ENCODE assay signal across 18 mouse cellular contexts in genomic region chr8:126688450-126688849, GRCm38 (mm10).
DNase-seq lines count a peak whose midpoint lies in the region; ATAC-seq and TF ChIP-seq lines count a peak whose summit lies in the region.
"Had no signal": no experiment of that assay in that cellular context is flagged by ENCODE, and none has a peak within 500 bp of the region (broad histone marks: within the 10 kb centered on the region; RNA-seq: fewer than 3 reads in every experiment).

No protein-coding gene starts in this region.

- no peaks in the 10 kb centered on the region for H3K9me3 ChIP-seq in hindbrain, postnatal 0 days (ENCODE audit: low read length)
- H3K9me3 ChIP-seq in hindbrain, embryonic 12.5 days (replicated peaks): no peaks in the 10 kb centered on the region
- H3K9me3 ChIP-seq in liver, embryonic 11.5 days (ENCODE audit: control insufficient read depth, low read length): no peaks in the 10 kb centered on the region
- H3K9me3 ChIP-seq in CH12.LX (replicated peaks; ENCODE audit: low read length): no peaks in the 10 kb centered on the region
- H3K9me3 ChIP-seq: embryonic facial prominence, embryonic 12.5 days; hindbrain, embryonic 13.5 days; limb, embryonic 12.5 days; lung, embryonic 15.5 days had no signal

- no peak for DNase-seq in hindbrain, postnatal 0 days (ENCODE audit: low spot score)
- no peak for DNase-seq in liver, adult 2 months (ENCODE audit: extremely low read depth, low read depth, low spot score)
- no peak for DNase-seq in liver, embryonic 11.5 days (ENCODE audit: low spot score)
- DNase-seq in CH12.LX (ENCODE audit: extremely low read depth) (no peak), Patski (ENCODE audit: low read depth, low spot score) (no peak)
- no peak for DNase-seq in adrenal gland, adult 18-20 months (ENCODE audit: low spot score in 2 of 2)
- DNase-seq: cerebellum, adult 9-10 months; gastrocnemius, postnatal 10 days; heart, adult 18-20 months; kidney, adult 8-10 months; midbrain, embryonic 14.5 days; right cerebral cortex, adult 18-20 months had no signal

- no peak overlapping the region for H3K4me2 ChIP-seq in hindbrain, postnatal 0 days (ENCODE audit: low read depth, low read length)
- H3K4me2 ChIP-seq in hindbrain, embryonic 12.5 days (replicated peaks): no peak overlapping the region
- no peak overlapping the region for H3K4me2 ChIP-seq in liver, embryonic 11.5 days
- no peak overlapping the region for H3K4me2 ChIP-seq in CH12.LX (ENCODE audit: insufficient read depth, low read depth, poor library complexity, severe bottlenecking)
- H3K4me2 ChIP-seq: embryonic facial prominence, embryonic 12.5 days; hindbrain, embryonic 13.5 days; limb, embryonic 12.5 days; lung, embryonic 15.5 days had no signal

- H3K27ac ChIP-seq in hindbrain, postnatal 0 days: no peak overlapping the region
- no peak overlapping the region for H3K27ac ChIP-seq in hindbrain, embryonic 12.5 days
- H3K27ac ChIP-seq in liver, adult 2 months (replicated peaks; ENCODE audit: insufficient read depth, low read depth, low read length): no peak overlapping the region
- no peak overlapping the region for H3K27ac ChIP-seq in liver, embryonic 11.5 days (ENCODE audit: low read depth, low read length)
- no peak overlapping the region for H3K27ac ChIP-seq in CH12.LX (ENCODE audit: insufficient read depth, low read depth)
- H3K27ac ChIP-seq: embryonic facial prominence, embryonic 12.5 days; hindbrain, embryonic 13.5 days; limb, embryonic 12.5 days; lung, embryonic 15.5 days had no signal

- no peaks in the 10 kb centered on the region for H3K27me3 ChIP-seq in hindbrain, postnatal 0 days (ENCODE audit: insufficient read depth, low read length)
- no peaks in the 10 kb centered on the region for H3K27me3 ChIP-seq in hindbrain, embryonic 12.5 days
- H3K27me3 ChIP-seq in liver, adult 2 months (ENCODE audit: control insufficient read depth, insufficient read depth, low read length): no peaks in the 10 kb centered on the region
- no peaks in the 10 kb centered on the region for H3K27me3 ChIP-seq in liver, embryonic 11.5 days (replicated peaks; ENCODE audit: control insufficient read depth, insufficient read depth, low read length)
- H3K27me3 ChIP-seq in CH12.LX (replicated peaks) (no peaks in the 10 kb centered on the region), Patski (no peaks in the 10 kb centered on the region)
- H3K27me3 ChIP-seq: embryonic facial prominence, embryonic 12.5 days; hindbrain, embryonic 13.5 days; limb, embryonic 12.5 days; lung, embryonic 15.5 days had no signal

- no peak overlapping the region for H3K9ac ChIP-seq in hindbrain, postnatal 0 days (replicated peaks; ENCODE audit: low read length)
- H3K9ac ChIP-seq in hindbrain, embryonic 12.5 days: no peak overlapping the region
- no peak overlapping the region for H3K9ac ChIP-seq in liver, adult 2 months (ENCODE audit: low read depth, low read length)
- H3K9ac ChIP-seq in liver, embryonic 11.5 days (ENCODE audit: low read depth, low read length): no peak overlapping the region
- H3K9ac ChIP-seq in CH12.LX (ENCODE audit: insufficient read depth, low read depth): no peak overlapping the region
- H3K9ac ChIP-seq: embryonic facial prominence, embryonic 12.5 days; hindbrain, embryonic 13.5 days; limb, embryonic 12.5 days; lung, embryonic 15.5 days had no signal

- H3K4me1 ChIP-seq in hindbrain, postnatal 0 days (ENCODE audit: insufficient read depth, low read length): 0 out of 2 replicates have a peak, but pooled peaks cover 3% of the 10 kb centered on the region
- H3K4me1 ChIP-seq in hindbrain, embryonic 12.5 days: peaks cover 12% of the 10 kb centered on the region
- H3K4me1 ChIP-seq in liver, adult 2 months (ENCODE audit: control insufficient read depth, insufficient read depth, low read length): peaks cover 10% of the 10 kb centered on the region
- no peaks in the 10 kb centered on the region; the same call in 1 of the 2 replicates for H3K4me1 ChIP-seq in liver, embryonic 11.5 days (replicated peaks; ENCODE audit: control insufficient read depth, insufficient read depth, low read length)
- peaks cover 14 to 25% of the 10 kb centered on the region in 2 experiments; a peak in 3 of 4 replicates for H3K4me1 ChIP-seq in CH12.LX (ENCODE audit: control insufficient read depth in 1 of 2, insufficient read depth in 2 of 2)
- H3K4me1 ChIP-seq: limb, embryonic 12.5 days had no signal

- H3K4me3 ChIP-seq in hindbrain, postnatal 0 days (ENCODE audit: low read length): no peak overlapping the region
- H3K4me3 ChIP-seq in hindbrain, embryonic 12.5 days: no peak overlapping the region
- no peak overlapping the region for H3K4me3 ChIP-seq in liver, adult 2 months (ENCODE audit: insufficient read depth, low read depth, low read length)
- H3K4me3 ChIP-seq in liver, embryonic 11.5 days (ENCODE audit: low read depth, low read length): no peak overlapping the region
- H3K4me3 ChIP-seq in CH12.LX (replicated peaks in 1 of 3; ENCODE audit: low read depth in 2 of 3, low read length in 2 of 3, poor library complexity in 1 of 3): no peak overlapping the region
- H3K4me3 ChIP-seq: embryonic facial prominence, embryonic 12.5 days; hindbrain, embryonic 13.5 days; limb, embryonic 12.5 days; lung, embryonic 15.5 days had no signal

- no peaks in the 10 kb centered on the region for H3K79me2 ChIP-seq in liver, adult 2 months (ENCODE audit: control insufficient read depth, insufficient read depth, low read length)
- H3K79me2 ChIP-seq in CH12.LX (replicated peaks; ENCODE audit: control insufficient read depth, extremely low read depth, insufficient read depth, poor library complexity, severe bottlenecking): no peaks in the 10 kb centered on the region

- POLR2A ChIA-PET in Patski (lab: Charles Lee): no interaction called here

- TF ChIP-seq EP300 in CH12.LX (IDR thresholded peaks at IDR 0.05; ENCODE audit: low read length): no peak

- dilution Hi-C loops in CH12.LX (cut with MboI; ENCODE audit: extremely low pct_ligation_motif_present, extremely low pct_unique_long_range_greater_than_20kb, low sequenced_read_pairs): no loop called here

- ATAC-seq in hindbrain, postnatal 0 days: no peak
- no peak for ATAC-seq in hindbrain, embryonic 12.5 days (ENCODE audit: low FRiP score)
- no peak for ATAC-seq in liver, embryonic 11.5 days (replicated peaks; ENCODE audit: low FRiP score)
- no peak for ATAC-seq in Patski
- ATAC-seq in monocyte, adult 5-6 weeks (replicated peaks; ENCODE audit: insufficient number of reproducible peaks, low FRiP score, low TSS enrichment, poor library complexity, severe bottlenecking): no peak

- CTCF ChIA-PET in Patski (lab: Charles Lee): interaction anchor here (1.1 kb wide), 1 partner anchor 9 kb away, joined by 3 read pairs; no protein-coding TSS in a partner anchor

- TF ChIP-seq CTCF in hindbrain, postnatal 0 days (IDR thresholded peaks at IDR 0.05; ENCODE audit: low read depth): peak; percentile 30
- peak; percentile 10; the same call in 1 of the 2 replicates for TF ChIP-seq CTCF in liver, adult 2 months (IDR thresholded peaks at IDR 0.05; ENCODE audit: low read depth, low read length)
- TF ChIP-seq CTCF in CH12.LX (conservative IDR thresholded peaks at IDR 0.05 in 1 of 2, IDR thresholded peaks at IDR 0.05 in 1 of 2; ENCODE audit: low read depth in 2 of 2, low read length in 2 of 2): peak; percentile 25 to 41; a peak in 2 of 4 replicates
- TF ChIP-seq CTCF in Patski (IDR thresholded peaks at IDR 0.05): peak; percentile 62

- no peaks in the 10 kb centered on the region for H3K36me3 ChIP-seq in hindbrain, postnatal 0 days (ENCODE audit: insufficient read depth, low read length)
- H3K36me3 ChIP-seq in hindbrain, embryonic 12.5 days: no peaks in the 10 kb centered on the region
- H3K36me3 ChIP-seq in liver, adult 2 months (ENCODE audit: control insufficient read depth, insufficient read depth, low read length): no peaks in the 10 kb centered on the region
- H3K36me3 ChIP-seq in liver, embryonic 11.5 days (ENCODE audit: control insufficient read depth, insufficient read depth, low read length): no peaks in the 10 kb centered on the region
- H3K36me3 ChIP-seq in CH12.LX (replicated peaks in 1 of 2; ENCODE audit: control insufficient read depth in 1 of 2, insufficient read depth in 1 of 2, low read length in 1 of 2): no peaks in the 10 kb centered on the region
- H3K36me3 ChIP-seq: embryonic facial prominence, embryonic 12.5 days; hindbrain, embryonic 13.5 days; limb, embryonic 12.5 days; lung, embryonic 15.5 days had no signal

- WGBS in hindbrain, postnatal 0 days: 81% methylated on average over 5 of the region's 5 CpGs
- 81% methylated on average over 5 of the region's 5 CpGs for WGBS in hindbrain, embryonic 12.5 days
- WGBS in liver, adult 2 months: 83% methylated on average over 5 of the region's 5 CpGs
- 76% methylated on average over 5 of the region's 5 CpGs for WGBS in liver, embryonic 11.5 days

- in situ Hi-C loops in CH12.LX (cut with MboI; ENCODE audit: low pct_ligation_motif_present, low pct_unique_long_range_greater_than_20kb, low sequenced_read_pairs) (no loop called here), Patski (cut with MboI; ENCODE audit: low pct_unique_long_range_greater_than_20kb) (loop anchor here (5.0 kb wide), 1 partner anchor 154 kb away; no protein-coding TSS in a partner anchor)

- no peak for TF ChIP-seq RAD21 in CH12.LX (IDR thresholded peaks at IDR 0.05; ENCODE audit: low read depth, low read length)

- TF ChIP-seq POLR2A in liver, adult 2 months (IDR thresholded peaks at IDR 0.05; ENCODE audit: extremely low read depth, insufficient read depth, low read length): no peak
- TF ChIP-seq POLR2A in CH12.LX (IDR thresholded peaks at IDR 0.05; ENCODE audit: low read depth, low read length): no peak

TF ChIP-seq in CH12.LX, 34 proteins besides CTCF, POLR2A, EP300 and RAD21:
- TF ChIP-seq TBP (conservative IDR thresholded peaks at IDR 0.05; ENCODE audit: low read depth, low read length) (no peak), BHLHE40 (IDR thresholded peaks at IDR 0.05; ENCODE audit: low read depth, low read length) (no peak), USF2 (conservative IDR thresholded peaks at IDR 0.05; ENCODE audit: low read depth, low read length) (no peak), MAX (IDR thresholded peaks at IDR 0.05; ENCODE audit: low read length) (no peak), ZNF384 (IDR thresholded peaks at IDR 0.05; ENCODE audit: low read depth, low read length) (no peak), SIN3A (IDR thresholded peaks at IDR 0.05; ENCODE audit: low read length) (no peak), NRF1 (IDR thresholded peaks at IDR 0.05; ENCODE audit: low read depth, low read length) (no peak), SMC3 (IDR thresholded peaks at IDR 0.05; ENCODE audit: low read depth, low read length) (0 out of 2 replicates have a peak, but pooled peaks have one; percentile 6)
TF ChIP-seq in CH12.LX: peak in this region for 1.

Comparison
In these comparisons a context has a peak if more than half of its experiments do, and no peak if none do; other contexts are left out.
1. CTCF ChIP-seq: peak in every context shown above with its lines; median percentile 62 in Patski; 33 in CH12.LX; 30 in hindbrain, postnatal 0 days; 10 in liver, adult 2 months.